Comparison of ENCODE assay signal across 13 mouse cellular contexts in the genomic region with DNA sequence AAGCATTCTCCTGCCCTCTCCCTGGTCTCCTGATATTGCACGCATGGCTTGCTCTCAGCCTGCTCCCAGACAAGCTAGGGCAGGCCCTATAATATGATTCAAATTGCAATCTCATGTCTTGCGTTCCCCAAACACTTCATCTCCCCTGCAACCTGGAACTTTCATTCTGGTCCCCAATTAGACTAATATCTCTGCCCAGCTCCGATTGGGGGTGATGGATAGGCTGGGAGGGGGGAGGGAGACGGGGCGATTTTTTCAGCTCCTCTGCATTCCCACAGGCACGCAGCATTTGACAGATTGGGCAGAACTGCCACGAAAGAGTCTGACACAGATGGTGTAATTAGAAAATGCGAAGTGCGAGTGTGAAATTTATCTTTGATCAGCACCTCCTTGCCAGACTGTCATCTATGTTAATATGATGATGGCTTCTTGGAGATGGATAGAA.
DNase-seq lines count a peak whose midpoint lies in the region; ATAC-seq lines count a peak whose summit lies in the region.
"Had no signal": no experiment of that assay in that cellular context is flagged by ENCODE, and none has a peak within 500 bp of the region (broad histone marks: within the 10 kb centered on the region; RNA-seq: fewer than 3 reads in every experiment).

No protein-coding gene starts in this region.

- H3K9me3 ChIP-seq in forebrain, embryonic 11.5 days (ENCODE audit: control insufficient read depth, low read length): no peaks in the 10 kb centered on the region
- H3K9me3 ChIP-seq in forebrain, embryonic 10.5 days: no peaks in the 10 kb centered on the region
- no peaks in the 10 kb centered on the region for H3K9me3 ChIP-seq in hindbrain, embryonic 15.5 days
- H3K9me3 ChIP-seq: heart, embryonic 13.5 days; intestine, embryonic 15.5 days; liver, embryonic 15.5 days had no signal

- DNase-seq in forebrain, embryonic 11.5 days (ENCODE audit: low spot score): no peak
- DNase-seq in forebrain, embryonic 10.5 days (ENCODE audit: extremely low spot score, low spot score): no peak
- peak; percentile 19 for DNase-seq in embryo, embryonic 11 days
- DNase-seq in neural tube, embryonic 10.5 days (ENCODE audit: extremely low spot score, low spot score): peak; percentile 19
- no peak for DNase-seq in adipocyte (ENCODE audit: low spot score)
- no peak for DNase-seq in adrenal gland, postnatal 14 days
- DNase-seq: adrenal gland, postnatal 36 days had no signal

- no peaks in the 10 kb centered on the region for H3K36me3 ChIP-seq in forebrain, embryonic 11.5 days (ENCODE audit: control insufficient read depth, insufficient read depth, low read length)
- no peaks in the 10 kb centered on the region for H3K36me3 ChIP-seq in forebrain, embryonic 10.5 days (replicated peaks)
- H3K36me3 ChIP-seq in hindbrain, embryonic 15.5 days: no peaks in the 10 kb centered on the region
- H3K36me3 ChIP-seq: heart, embryonic 13.5 days; intestine, embryonic 15.5 days; liver, embryonic 15.5 days had no signal

- no peaks in the 10 kb centered on the region; the same call in 1 of the 2 replicates for H3K4me1 ChIP-seq in forebrain, embryonic 11.5 days (replicated peaks; ENCODE audit: control insufficient read depth, insufficient read depth, low read length)
- peaks cover 17% of the 10 kb centered on the region for H3K4me1 ChIP-seq in forebrain, embryonic 10.5 days
- H3K4me1 ChIP-seq in hindbrain, embryonic 15.5 days (replicated peaks): peaks cover 38% of the 10 kb centered on the region
- H3K4me1 ChIP-seq: heart, embryonic 13.5 days; intestine, embryonic 15.5 days; liver, embryonic 15.5 days had no signal

- H3K27me3 ChIP-seq in forebrain, embryonic 11.5 days (ENCODE audit: control insufficient read depth, insufficient read depth, low read length): no peaks in the 10 kb centered on the region
- H3K27me3 ChIP-seq in forebrain, embryonic 10.5 days (ENCODE audit: poor library complexity, severe bottlenecking): no peaks in the 10 kb centered on the region
- H3K27me3 ChIP-seq in hindbrain, embryonic 15.5 days: no peaks in the 10 kb centered on the region
- H3K27me3 ChIP-seq: heart, embryonic 13.5 days; intestine, embryonic 15.5 days; liver, embryonic 15.5 days; Patski had no signal

- H3K4me3 ChIP-seq in forebrain, embryonic 11.5 days (ENCODE audit: low read depth, low read length): no peak overlapping the region
- no peak overlapping the region for H3K4me3 ChIP-seq in forebrain, embryonic 10.5 days
- no peak overlapping the region for H3K4me3 ChIP-seq in hindbrain, embryonic 15.5 days
- H3K4me3 ChIP-seq: heart, embryonic 13.5 days; intestine, embryonic 15.5 days; liver, embryonic 15.5 days had no signal

- no peak overlapping the region for H3K4me2 ChIP-seq in forebrain, embryonic 11.5 days (ENCODE audit: low read depth, low read length, severe bottlenecking)
- H3K4me2 ChIP-seq in hindbrain, embryonic 15.5 days: peak overlapping the region; percentile 30
- H3K4me2 ChIP-seq: heart, embryonic 13.5 days; intestine, embryonic 15.5 days; liver, embryonic 15.5 days had no signal

- H3K27ac ChIP-seq in forebrain, embryonic 11.5 days (ENCODE audit: low read depth, low read length): no peak overlapping the region
- no peak overlapping the region for H3K27ac ChIP-seq in forebrain, embryonic 10.5 days
- H3K27ac ChIP-seq in hindbrain, embryonic 15.5 days (replicated peaks): peak overlapping the region; percentile 77
- H3K27ac ChIP-seq: heart, embryonic 13.5 days; intestine, embryonic 15.5 days; liver, embryonic 15.5 days had no signal

- H3K9ac ChIP-seq in forebrain, embryonic 11.5 days (ENCODE audit: low read length): no peak overlapping the region
- no peak overlapping the region for H3K9ac ChIP-seq in hindbrain, embryonic 15.5 days
- H3K9ac ChIP-seq: heart, embryonic 13.5 days; intestine, embryonic 15.5 days; liver, embryonic 15.5 days had no signal

- WGBS in forebrain, embryonic 11.5 days: 61% methylated on average over 9 of the region's 9 CpGs
- 67% methylated on average over 9 of the region's 9 CpGs for WGBS in forebrain, embryonic 10.5 days
- 19% methylated on average over 9 of the region's 9 CpGs for WGBS in hindbrain, embryonic 15.5 days

- 0 out of 2 replicates have a peak, but pooled peaks have one; percentile 30 for ATAC-seq in forebrain, embryonic 11.5 days (replicated peaks; ENCODE audit: low FRiP score)
- ATAC-seq in hindbrain, embryonic 15.5 days (ENCODE audit: low FRiP score, low read depth): peak; percentile 68; the same call in 1 of the 2 replicates
- ATAC-seq in CD4-positive, CD25-positive, alpha-beta regulatory T cell, adult 4 months: no peak
- ATAC-seq: intestine, embryonic 15.5 days; Patski had no signal

Comparison
In these comparisons a context has a peak if more than half of its experiments do, and no peak if none do; other contexts are left out.
1. DNase-seq: peak in embryo, embryonic 11 days (single experiment) and neural tube, embryonic 10.5 days (single experiment); none in forebrain, embryonic 11.5 days (single experiment), forebrain, embryonic 10.5 days (single experiment), adipocyte (single experiment) and adrenal gland, postnatal 14 days (single experiment).